Mouse (Mus musculus): ENCODE results near the gene Cwh43.

DNA sequence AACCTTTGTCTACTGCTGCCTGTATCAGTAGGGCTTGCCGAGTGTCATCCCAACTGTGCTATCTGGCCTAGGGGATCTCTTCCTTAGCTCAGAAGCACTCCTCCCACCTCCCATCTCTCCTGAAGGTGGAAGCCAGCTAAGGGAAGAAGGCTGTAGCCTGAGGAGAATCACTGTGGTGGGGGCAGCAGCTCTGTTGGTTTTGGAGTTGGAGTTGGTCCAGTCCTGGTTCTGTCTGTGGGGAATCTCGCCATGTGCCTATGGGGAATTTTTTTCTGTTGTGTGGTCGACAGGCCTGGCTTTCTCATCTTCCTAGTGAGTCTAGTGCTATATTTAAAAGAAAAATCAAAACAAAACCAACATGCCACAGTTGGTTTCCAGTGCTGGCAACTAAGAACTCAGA is 91.5 kb downstream of the Cwh43 start:
- no peak for TF ChIP-seq EP300 (IDR thresholded peaks at IDR 0.05; ENCODE audit: low read depth)
- no peak for TF ChIP-seq CTCF (IDR thresholded peaks at IDR 0.05; ENCODE audit: low read depth)
